Mouse (Mus musculus) heart, adult 11 months (tissue): ENCODE data around the gene Dhx33.
A peak's percentile ranks its signal among the peaks of the same experiment; 100 is the strongest.

Experiments used
- DNase-seq: peaks from one replicate; pipeline ENCODE4 v3.0.0; 2022

Gene Dhx33

GRCm38 (mm10) chr11:71004316-71004773 is at the start of gene Dhx33:
Dhx33 (minus strand) TSS chr11:71004437.
- peak; percentile 100 for DNase-seq

- DNase-seq, result no peak
These were observed 48.3 kb upstream of the Dhx33 start for GRCm38 (mm10) chr11:71052554-71052953.

- DNase-seq, result no peak
These were observed 35.5 kb upstream of the Dhx33 start for GRCm38 (mm10) chr11:71039526-71040298.

GRCm38 (mm10) chr11:71033163-71033761 is 29.0 kb upstream of the Dhx33 start, which contains the start of gene 6330403K07Rik:
6330403K07Rik (minus strand) TSS chr11:71033513.
- DNase-seq, result peak; percentile 89

GRCm38 (mm10) chr11:71032491-71033162 is 28.4 kb upstream of the Dhx33 start:
- peak; percentile 85 for DNase-seq

GRCm38 (mm10) chr11:71032070-71032469 is 27.8 kb upstream of the Dhx33 start:
- peak; percentile 64 for DNase-seq

GRCm38 (mm10) chr11:71029403-71030118 is 25.3 kb upstream of the Dhx33 start:
- peak; percentile 64 for DNase-seq

- peak; percentile 34 for DNase-seq
These were observed 24.0 kb upstream of the Dhx33 start for GRCm38 (mm10) chr11:71028280-71028679.

- peak; percentile 100 for DNase-seq
These were observed 15.2 kb upstream of the Dhx33 start, which contains the start of the genes Mis12 and Derl2 for GRCm38 (mm10) chr11:71019201-71020068. Mis12 (plus strand) TSS chr11:71019611. Derl2 (minus strand) TSS chr11:71019841.

GRCm38 (mm10) chr11:71018416-71019200 is 14.4 kb upstream of the Dhx33 start:
- no peak for DNase-seq

GRCm38 (mm10) chr11:71017051-71017450 is 12.8 kb upstream of the Dhx33 start:
- peak; percentile 42 for DNase-seq

- peak; percentile 95 for DNase-seq
These were observed 8.5 kb upstream of the Dhx33 start for GRCm38 (mm10) chr11:71012743-71013142.

- DNase-seq, result peak; percentile 98
These were observed 4.1 kb upstream of the Dhx33 start for GRCm38 (mm10) chr11:71008321-71008720.

- peak; percentile 86 for DNase-seq
These were observed 3.6 kb upstream of the Dhx33 start for GRCm38 (mm10) chr11:71007831-71008230.

GRCm38 (mm10) chr11:71007026-71007425 is 2.8 kb upstream of the Dhx33 start:
- DNase-seq, result peak; percentile 72

GRCm38 (mm10) chr11:71005046-71005445 is 809 bp upstream of the Dhx33 start:
- DNase-seq, result peak; percentile 80

GRCm38 (mm10) chr11:71003611-71004315 is 474 bp downstream of the Dhx33 start:
- no peak for DNase-seq

- DNase-seq, result peak; percentile 64
These were observed 3.1 kb downstream of the Dhx33 start for GRCm38 (mm10) chr11:71001167-71001566.

GRCm38 (mm10) chr11:70982557-70983228 is 21.5 kb downstream of the Dhx33 start, which contains the start of gene C1qbp:
C1qbp (minus strand) TSS chr11:70983026.
- peak; percentile 99 for DNase-seq
